Mouse (Mus musculus) MEL (cell line): ENCODE data around the gene Nrxn3.

Experiments
- CTCF ChIP-seq, 3 experiments: IDR thresholded peaks in 2 of 3; conservative IDR thresholded peaks in 1 of 3; 2 replicates each; pipeline ENCODE4 v1.5.1; 2011 to 2012; ENCODE audit warnings: low read length in 3 of 3, low read depth in 2 of 3, mild to moderate bottlenecking in 2 of 3, improper control_type of control experiment in 1 of 3, inconsistent platforms in 1 of 3, mixed read lengths in 1 of 3, moderate library complexity in 1 of 3; ENCODE audit not compliant: control insufficient read depth in 1 of 3, insufficient read depth in 1 of 3, poor library complexity in 1 of 3, severe bottlenecking in 1 of 3
- EP300 ChIP-seq, 2 experiments: IDR thresholded peaks; 2 replicates each; pipeline ENCODE4 v1.6.1; 2011; ENCODE audit warnings: improper control_type of control experiment in 2 of 2, low read length in 2 of 2, low read depth in 1 of 2, mild to moderate bottlenecking in 1 of 2
- GABPA ChIP-seq: IDR thresholded peaks from 2 replicates; pipeline ENCODE4 v1.6.1; 2012; ENCODE audit warnings: low read depth, mild to moderate bottlenecking, inconsistent platforms, low read length, improper control_type of control experiment, moderate library complexity
- GATA1 ChIP-seq: IDR thresholded peaks from 2 replicates; pipeline ENCODE4 v1.6.1; 2011; ENCODE audit warnings: low read depth, low read length, improper control_type of control experiment
- KAT2A ChIP-seq: conservative IDR thresholded peaks from 2 replicates; pipeline ENCODE4 v1.6.1; 2012; ENCODE audit warnings: low read depth, low read length, improper control_type of control experiment, inconsistent platforms
- MAFK ChIP-seq: IDR thresholded peaks from 2 replicates; pipeline ENCODE4 v1.6.1; 2011; ENCODE audit warnings: low read depth, mild to moderate bottlenecking, low read length, improper control_type of control experiment, borderline replicate concordance
- POLR2A ChIP-seq, 2 experiments: IDR thresholded peaks; 2 replicates each; pipeline ENCODE4 v1.6.1; 2011 to 2012; ENCODE audit warnings: low read length in 2 of 2, mild to moderate bottlenecking in 2 of 2, control low read depth in 1 of 2, improper control_type of control experiment in 1 of 2, low read depth in 1 of 2, moderate library complexity in 1 of 2; ENCODE audit not compliant: control insufficient read depth in 1 of 2, insufficient read depth in 1 of 2, poor library complexity in 1 of 2
- TAL1 ChIP-seq: IDR thresholded peaks from 2 replicates; pipeline ENCODE4 v1.6.1; 2012; ENCODE audit warnings: mild to moderate bottlenecking, inconsistent platforms, low read length, moderate library complexity, mixed read lengths
- USF2 ChIP-seq, 2 experiments: IDR thresholded peaks; 2 replicates each; pipeline ENCODE4 v1.6.1; 2011 to 2012; ENCODE audit warnings: improper control_type of control experiment in 2 of 2, low read length in 2 of 2, borderline replicate concordance in 1 of 2, inconsistent platforms in 1 of 2, low read depth in 1 of 2, mild to moderate bottlenecking in 1 of 2; ENCODE audit not compliant: insufficient read depth in 1 of 2
- ZMIZ1 ChIP-seq: IDR thresholded peaks from 2 replicates; pipeline ENCODE4 v1.6.1; 2012; ENCODE audit warnings: low read depth, mild to moderate bottlenecking, inconsistent platforms, low read length, improper control_type of control experiment, moderate library complexity
- ZNF384 ChIP-seq: IDR thresholded peaks from 2 replicates; pipeline ENCODE4 v1.6.1; 2012; ENCODE audit warnings: low read depth, mild to moderate bottlenecking, inconsistent platforms, low read length, improper control_type of control experiment

- TF ChIP-seq EP300 (IDR thresholded peaks at IDR 0.05; ENCODE audit: low read depth in 1 of 2, low read length in 2 of 2): no peak
- no peak for TF ChIP-seq GABPA
- TF ChIP-seq POLR2A (IDR thresholded peaks at IDR 0.05; ENCODE audit: control insufficient read depth in 1 of 2, insufficient read depth in 1 of 2, low read depth in 1 of 2, low read length in 2 of 2, poor library complexity in 1 of 2): no peak
- no peak for TF ChIP-seq CTCF (IDR thresholded peaks at IDR 0.05 in 2 of 3, conservative IDR thresholded peaks at IDR 0.05 in 1 of 3; ENCODE audit: control insufficient read depth in 1 of 3, insufficient read depth in 1 of 3, low read depth in 2 of 3, low read length in 3 of 3, poor library complexity in 1 of 3, severe bottlenecking in 1 of 3)
- no peak for TF ChIP-seq KAT2A
- no peak for TF ChIP-seq USF2 (IDR thresholded peaks at IDR 0.05; ENCODE audit: borderline replicate concordance in 1 of 2, insufficient read depth in 1 of 2, low read depth in 1 of 2, low read length in 2 of 2)
- no peak for TF ChIP-seq ZMIZ1
- no peak for TF ChIP-seq ZNF384
- TF ChIP-seq MAFK: no peak
- no peak for TF ChIP-seq GATA1
- no peak for TF ChIP-seq TAL1
Observed at GRCm38 (mm10) chr12:89789981-89790380, 1067.3 kb downstream of the Nrxn3 start.
